Mouse (Mus musculus) cortical plate, adult 2 months (tissue): ENCODE results near the gene Gm49354.

Experiments
- CTCF ChIP-seq: fragments of 200-500 bp; IDR thresholded peaks from 2 replicates; pipeline ENCODE4 v1.5.1; 2011; ENCODE audit warnings: mild to moderate bottlenecking, control low read depth, low read length; ENCODE audit not compliant: insufficient read depth; ENCODE audit errors: extremely low read depth
- POLR2A ChIP-seq: fragments of 200-500 bp; IDR thresholded peaks from 2 replicates; pipeline ENCODE4 v1.6.1; 2011; ENCODE audit warnings: mild to moderate bottlenecking, low read length, control low read depth; ENCODE audit not compliant: insufficient read depth; ENCODE audit errors: extremely low read depth

DNA sequence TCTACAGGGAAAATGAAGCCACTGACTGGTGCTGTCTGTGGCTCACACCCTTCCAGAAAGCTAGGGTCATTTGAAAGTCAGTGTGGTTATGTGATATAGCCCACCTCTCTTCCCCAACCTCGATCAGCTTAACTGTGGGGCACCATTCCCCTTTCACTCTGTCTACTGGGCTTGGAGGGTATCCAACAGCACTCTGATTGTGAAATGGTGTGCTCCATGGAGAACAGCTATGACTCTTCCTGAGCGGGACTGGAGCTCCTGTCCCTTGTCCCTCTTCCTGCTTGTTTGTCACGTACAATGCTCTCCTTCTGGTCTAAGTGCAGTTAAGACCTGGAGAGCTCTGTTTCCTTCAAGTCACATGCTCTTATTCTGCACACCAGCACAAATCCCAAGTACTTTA, 6.9 kb downstream of the Gm49354 start:
- TF ChIP-seq POLR2A (no peak), CTCF (no peak)
